Mouse (Mus musculus) activated CD4-positive, CD25-positive, alpha-beta regulatory T cell (primary cell): ENCODE measurements around the gene Armcx1. TPM values are rescaled to one million over a fixed set of nuclear protein-coding genes. Genes with fewer than 3 reads are reported as not detected.

Experiments
- polyA plus RNA-seq, 2 experiments: library from polyadenylated mRNA; unstranded; fragments of 100-300 nt; shearing (Covaris generic); gene quantifications; one replicate each; pipeline ENCODE4 v1.2.1; 2017

Gene Armcx1
- polyA plus RNA-seq: 1 to 10 TPM; 1.3 to 4.4 TPM

GRCm38 (mm10) chrX:134717752-134718308, at the start of gene Armcx1:
TSS of gene Armcx1 (plus strand) at chrX:134717963.

GRCm38 (mm10) chrX:134686267-134686666, 31.5 kb upstream of the Armcx1 start, which contains the start of gene Armcx4:
TSS of gene Armcx4 (plus strand) at chrX:134686519.

GRCm38 (mm10) chrX:134750764-134751592, 33.2 kb downstream of the Armcx1 start, which contains the start of gene Armcx6:
TSS of gene Armcx6 (minus strand) at chrX:134751417.

GRCm38 (mm10) chrX:134756434-134757292, 38.9 kb downstream of the Armcx1 start, which contains the start of gene Armcx3:
TSS of gene Armcx3 (plus strand) at chrX:134756595.

Other genes with a start within 250 kb of the Armcx1 start
- gene Taf7l, start 241.5 kb upstream of the Armcx1 start, polyA plus RNA-seq: under 1 TPM; 0.33 to 0.38 TPM
- 10 to 100 TPM; 29.0 to 54.2 TPM for gene Timm8a1, start 176.1 kb upstream of the Armcx1 start, polyA plus RNA-seq
- 1 to 10 TPM in 1 of 2 experiments, under 1 TPM in 1; 0.37 to 1.1 TPM for gene Btk, start 134.4 kb upstream of the Armcx1 start, polyA plus RNA-seq
- 100 to 1,000 TPM; 187 to 344 TPM for gene Rpl36a, start 132.3 kb upstream of the Armcx1 start, polyA plus RNA-seq
- 1 to 10 TPM; 4.5 to 5.2 TPM for gene Gla, start 116.8 kb upstream of the Armcx1 start, polyA plus RNA-seq
- gene Hnrnph2, start 116.8 kb upstream of the Armcx1 start, polyA plus RNA-seq: 100 to 1,000 TPM; 104 to 106 TPM
- gene Armcx4, start 31.4 kb upstream of the Armcx1 start, polyA plus RNA-seq: under 1 TPM; 0.45 to 0.64 TPM
- gene Armcx6, start 33.5 kb downstream of the Armcx1 start, polyA plus RNA-seq: 1 to 10 TPM; 1.0 to 1.7 TPM
- gene Armcx3, start 38.6 kb downstream of the Armcx1 start, polyA plus RNA-seq: 10 to 100 TPM in 1 of 2 experiments, 1 to 10 TPM in 1; 9.1 to 13.0 TPM
- gene Armcx2, start 91.3 kb downstream of the Armcx1 start, polyA plus RNA-seq: 1 to 10 TPM; 4.0 to 8.6 TPM
- gene Nxf2, start 246.8 kb downstream of the Armcx1 start, polyA plus RNA-seq: under 1 TPM in 1 of 2 experiments, not detected in 1; 0.14 TPM